Mouse (Mus musculus): Measurements from ENCODE around the gene Kctd7.

Kctd7 gene

DNA sequence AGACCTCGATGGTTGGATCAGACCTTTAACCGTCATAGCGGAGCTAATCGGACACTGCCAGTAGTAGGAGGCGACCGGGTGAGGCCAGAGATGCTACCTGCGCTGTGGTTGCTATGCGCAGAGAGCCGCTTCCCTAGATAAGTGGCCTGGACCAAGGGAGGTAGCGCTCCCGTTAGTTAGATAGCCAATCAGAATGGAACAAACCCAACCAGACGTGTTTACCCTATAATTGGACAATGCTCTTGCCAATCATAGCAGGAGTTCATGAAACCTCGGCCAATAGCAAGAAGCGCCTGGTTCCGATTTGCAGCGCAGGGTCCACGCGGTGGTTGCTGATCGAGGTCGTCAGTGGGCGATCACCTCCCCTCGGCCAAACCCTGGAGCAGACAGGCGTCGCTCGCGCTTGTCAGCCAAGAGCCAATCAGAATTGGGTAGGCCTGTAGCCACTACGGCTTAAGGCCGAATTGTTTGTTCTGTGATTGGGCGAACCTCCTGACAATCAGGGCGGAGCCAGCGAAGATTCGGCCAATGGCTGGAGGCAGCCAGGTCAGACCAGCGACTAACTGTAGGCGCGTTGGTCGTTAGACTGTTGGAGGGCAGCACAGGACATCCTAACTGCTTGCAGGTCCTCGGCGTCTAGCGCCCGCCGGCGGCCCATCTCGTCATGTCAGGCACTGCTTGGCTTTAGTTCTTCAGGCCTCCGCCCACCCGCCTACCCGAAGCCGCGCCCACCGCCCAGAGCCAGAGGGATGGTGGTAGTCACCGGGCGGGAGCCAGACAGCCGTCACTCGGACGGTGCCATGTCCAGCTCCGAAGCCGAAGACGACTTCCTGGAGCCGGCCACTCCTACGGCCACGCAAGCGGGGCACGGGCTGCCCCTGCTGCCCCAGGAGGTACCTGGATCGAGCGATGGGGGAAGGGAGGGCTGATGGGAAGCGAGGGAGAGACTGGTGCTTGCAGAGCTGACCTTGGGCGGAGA is at the start of gene Kctd7:
Gene Kctd7, plus strand, starts transcription at position 528 of the 979 bp plus-strand sequence.
- DNase-seq (ENCODE audit: low read depth, low spot score): peak; percentile 97
- no peaks in the 10 kb centered on the region for H3K27me3 ChIP-seq (ENCODE audit: control insufficient read depth, insufficient read depth, low read length, poor library complexity, severe bottlenecking)
- no peaks in the 10 kb centered on the region; the same call in 1 of the 2 replicates for H3K36me3 ChIP-seq (ENCODE audit: control insufficient read depth, insufficient read depth, low read length, poor library complexity, severe bottlenecking)

- H3K36me3 ChIP-seq (ENCODE audit: control insufficient read depth, insufficient read depth, low read length, poor library complexity, severe bottlenecking): no peaks in the 10 kb centered on the region
- DNase-seq (ENCODE audit: low read depth, low spot score): no peak
- no peaks in the 10 kb centered on the region for H3K27me3 ChIP-seq (ENCODE audit: control insufficient read depth, insufficient read depth, low read length, poor library complexity, severe bottlenecking)
Measured at GRCm38 (mm10) chr5:130096754-130097153, 47.9 kb upstream of the Kctd7 start.

DNA sequence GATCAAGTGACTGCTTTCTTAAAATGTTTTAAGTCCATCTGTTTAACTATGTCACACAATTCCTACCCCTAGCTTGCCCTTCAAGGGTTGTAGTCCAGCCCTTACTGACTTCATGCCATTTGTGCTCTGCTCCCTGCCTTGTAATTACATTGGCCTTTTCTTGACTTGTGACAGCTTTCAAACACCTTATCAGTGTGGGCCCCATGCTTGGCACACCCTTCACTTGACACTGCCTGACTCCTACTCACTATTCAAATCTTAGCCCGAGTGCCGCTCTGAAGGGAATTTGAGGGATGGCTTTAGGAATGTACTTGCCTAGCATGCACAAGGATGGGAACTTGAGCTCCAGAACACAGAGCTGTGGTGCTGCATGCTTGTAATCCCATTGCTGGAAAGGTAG is 46.8 kb upstream of the Kctd7 start:
- no peak for DNase-seq (ENCODE audit: low read depth, low spot score)

GRCm38 (mm10) chr5:130101724-130102123 is 42.9 kb upstream of the Kctd7 start:
- DNase-seq (ENCODE audit: low read depth, low spot score): no peak

More for the DNA sequence above, 46.8 kb upstream of the Kctd7 start:
- Histone ChIP-seq H3K27me3 (ENCODE audit: control insufficient read depth, insufficient read depth, low read length, poor library complexity, severe bottlenecking) (no peaks in the 10 kb centered on the region), H3K36me3 (ENCODE audit: control insufficient read depth, insufficient read depth, low read length, poor library complexity, severe bottlenecking) (no peaks in the 10 kb centered on the region)

DNA sequence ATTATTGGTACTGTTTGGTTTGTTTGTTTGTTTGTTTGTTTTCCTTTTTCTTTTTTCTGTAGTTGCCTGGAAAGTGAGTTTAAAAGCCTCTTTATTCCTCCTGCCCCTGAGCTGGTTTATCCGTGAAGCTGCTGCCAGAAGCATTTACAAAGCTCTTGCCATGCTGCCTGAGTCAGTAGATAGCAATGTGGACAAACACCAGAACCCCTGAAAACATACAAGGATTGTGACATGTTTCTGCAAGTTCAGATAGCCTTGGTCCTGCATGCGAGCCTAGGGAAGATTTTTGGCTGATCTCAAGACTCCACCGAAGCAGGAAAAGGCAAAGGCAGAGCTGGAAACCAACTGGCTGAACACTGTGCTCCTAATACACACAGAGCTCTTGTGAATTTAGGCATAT is 35.3 kb upstream of the Kctd7 start:
- 0 out of 2 replicates have a peak, but pooled peaks cover 3% of the 10 kb centered on the region for H3K36me3 ChIP-seq (ENCODE audit: control insufficient read depth, insufficient read depth, low read length, poor library complexity, severe bottlenecking)
- no peaks in the 10 kb centered on the region for H3K27me3 ChIP-seq (ENCODE audit: control insufficient read depth, insufficient read depth, low read length, poor library complexity, severe bottlenecking)
- no peak for DNase-seq (ENCODE audit: low read depth, low spot score)

More at GRCm38 (mm10) chr5:130101724-130102123, 42.9 kb upstream of the Kctd7 start:
- Histone ChIP-seq H3K36me3 (ENCODE audit: control insufficient read depth, insufficient read depth, low read length, poor library complexity, severe bottlenecking) (0 out of 2 replicates have a peak, but pooled peaks cover 3% of the 10 kb centered on the region), H3K27me3 (ENCODE audit: control insufficient read depth, insufficient read depth, low read length, poor library complexity, severe bottlenecking) (no peaks in the 10 kb centered on the region)

DNA sequence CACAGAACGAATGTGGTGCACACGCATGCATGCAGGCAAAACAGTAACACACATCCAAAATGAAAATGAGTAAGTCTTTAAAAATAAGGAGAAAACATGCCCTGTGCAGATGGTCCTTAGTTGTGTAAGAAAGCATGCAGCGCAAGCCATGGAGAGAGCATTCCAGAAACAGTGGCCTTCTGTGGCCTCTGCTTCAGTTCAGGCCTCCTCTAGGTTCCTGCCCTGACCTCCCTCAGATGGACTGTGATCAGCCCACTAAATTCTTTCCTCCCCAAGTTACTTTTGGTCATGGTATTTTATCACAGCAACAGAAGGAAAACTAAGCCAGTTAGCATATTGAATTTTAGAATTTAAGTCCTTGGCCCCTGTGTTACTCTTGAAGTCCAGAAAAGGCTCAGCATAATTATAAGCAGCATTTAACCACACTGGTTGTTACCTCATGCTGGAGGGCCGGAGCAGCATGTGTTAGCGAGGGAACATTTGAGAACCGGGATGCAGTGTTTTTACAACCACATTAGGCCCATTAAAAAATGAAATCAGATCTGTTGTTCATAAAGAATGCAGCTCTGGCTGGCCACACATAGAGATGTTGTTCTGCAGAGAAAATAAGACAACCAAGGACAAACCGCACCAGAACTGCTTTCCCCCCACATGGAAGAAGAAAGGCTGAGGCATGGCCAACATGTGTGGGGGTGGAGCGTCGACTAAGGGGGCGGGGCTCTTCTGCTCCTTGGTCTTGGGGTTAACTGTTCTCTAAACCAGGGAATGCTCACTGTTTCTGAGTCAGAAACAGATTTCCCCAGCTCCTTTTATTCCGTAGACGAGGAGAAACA is 33.8 kb upstream of the Kctd7 start:
- DNase-seq (ENCODE audit: low read depth, low spot score): no peak
- Histone ChIP-seq H3K27me3 (ENCODE audit: control insufficient read depth, insufficient read depth, low read length, poor library complexity, severe bottlenecking) (no peaks in the 10 kb centered on the region), H3K36me3 (ENCODE audit: control insufficient read depth, insufficient read depth, low read length, poor library complexity, severe bottlenecking) (0 out of 2 replicates have a peak, but pooled peaks cover 3% of the 10 kb centered on the region)

DNA sequence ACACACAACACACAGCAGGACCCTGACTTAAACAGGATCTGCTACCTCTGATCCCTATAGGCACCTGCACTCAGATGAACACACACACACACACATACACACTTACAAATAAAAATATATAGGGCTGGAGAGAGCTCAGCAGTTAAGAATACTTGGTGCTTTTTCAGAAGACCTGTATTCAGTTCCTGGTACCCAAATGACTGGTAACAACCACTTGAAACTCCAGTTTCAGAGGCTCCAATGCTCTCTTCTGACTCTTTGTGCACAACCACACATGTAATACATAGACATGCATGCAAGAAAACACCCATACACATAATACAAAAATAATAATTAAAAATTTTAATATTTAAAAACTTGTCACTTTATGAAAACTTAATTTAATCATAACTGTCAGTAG is 32.0 kb upstream of the Kctd7 start:
- Histone ChIP-seq H3K36me3 (ENCODE audit: control insufficient read depth, insufficient read depth, low read length, poor library complexity, severe bottlenecking) (peaks cover 2% of the 10 kb centered on the region; the same call in 1 of the 2 replicates), H3K27me3 (ENCODE audit: control insufficient read depth, insufficient read depth, low read length, poor library complexity, severe bottlenecking) (no peaks in the 10 kb centered on the region)
- DNase-seq (ENCODE audit: low read depth, low spot score): no peak

GRCm38 (mm10) chr5:130116116-130116515 is 28.5 kb upstream of the Kctd7 start:
- Histone ChIP-seq H3K27me3 (ENCODE audit: control insufficient read depth, insufficient read depth, low read length, poor library complexity, severe bottlenecking) (no peaks in the 10 kb centered on the region), H3K36me3 (ENCODE audit: control insufficient read depth, insufficient read depth, low read length, poor library complexity, severe bottlenecking) (no peaks in the 10 kb centered on the region; the same call in 1 of the 2 replicates)
- no peak for DNase-seq (ENCODE audit: low read depth, low spot score)

DNA sequence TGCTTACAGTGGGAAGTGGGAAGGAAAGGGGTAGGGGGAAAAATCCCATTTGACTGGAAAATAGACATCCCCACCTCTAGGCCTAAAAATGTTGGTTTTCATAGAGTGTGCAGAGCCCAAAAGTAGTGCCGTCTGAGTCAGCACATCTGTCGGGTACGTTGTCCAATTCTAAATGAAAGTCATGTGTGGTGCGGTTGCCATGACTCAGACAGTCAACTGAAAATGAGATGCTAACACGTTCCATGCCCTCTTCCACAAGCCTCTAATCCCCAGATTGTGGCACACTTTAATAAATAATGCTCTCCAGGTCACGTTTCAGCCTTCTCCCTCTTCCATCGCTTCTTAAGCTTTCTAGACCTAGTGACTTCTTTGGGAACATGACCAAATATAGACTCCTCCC is 27.8 kb upstream of the Kctd7 start:
- Histone ChIP-seq H3K36me3 (ENCODE audit: control insufficient read depth, insufficient read depth, low read length, poor library complexity, severe bottlenecking) (no peaks in the 10 kb centered on the region; the same call in 1 of the 2 replicates), H3K27me3 (ENCODE audit: control insufficient read depth, insufficient read depth, low read length, poor library complexity, severe bottlenecking) (no peaks in the 10 kb centered on the region)
- DNase-seq (ENCODE audit: low read depth, low spot score): no peak

GRCm38 (mm10) chr5:130117932-130118331 is 26.7 kb upstream of the Kctd7 start:
- no peak for DNase-seq (ENCODE audit: low read depth, low spot score)
- Histone ChIP-seq H3K27me3 (ENCODE audit: control insufficient read depth, insufficient read depth, low read length, poor library complexity, severe bottlenecking) (no peaks in the 10 kb centered on the region), H3K36me3 (ENCODE audit: control insufficient read depth, insufficient read depth, low read length, poor library complexity, severe bottlenecking) (no peaks in the 10 kb centered on the region; the same call in 1 of the 2 replicates)

- Histone ChIP-seq H3K36me3 (ENCODE audit: control insufficient read depth, insufficient read depth, low read length, poor library complexity, severe bottlenecking) (peaks cover 4% of the 10 kb centered on the region; the same call in 1 of the 2 replicates), H3K27me3 (ENCODE audit: control insufficient read depth, insufficient read depth, low read length, poor library complexity, severe bottlenecking) (no peaks in the 10 kb centered on the region; the same call in 1 of the 2 replicates)
- no peak for DNase-seq (ENCODE audit: low read depth, low spot score)
Measured at GRCm38 (mm10) chr5:130119236-130119635, 25.4 kb upstream of the Kctd7 start.

GRCm38 (mm10) chr5:130120070-130120736 is 24.5 kb upstream of the Kctd7 start:
- H3K27me3 ChIP-seq (ENCODE audit: control insufficient read depth, insufficient read depth, low read length, poor library complexity, severe bottlenecking): no peaks in the 10 kb centered on the region; the same call in 1 of the 2 replicates
- no peak for DNase-seq (ENCODE audit: low read depth, low spot score)
- H3K36me3 ChIP-seq (ENCODE audit: control insufficient read depth, insufficient read depth, low read length, poor library complexity, severe bottlenecking): peaks cover 4% of the 10 kb centered on the region; the same call in 1 of the 2 replicates

GRCm38 (mm10) chr5:130120904-130121303 is 23.8 kb upstream of the Kctd7 start:
- DNase-seq (ENCODE audit: low read depth, low spot score): no peak
- H3K27me3 ChIP-seq (ENCODE audit: control insufficient read depth, insufficient read depth, low read length, poor library complexity, severe bottlenecking): no peaks in the 10 kb centered on the region; the same call in 1 of the 2 replicates
- H3K36me3 ChIP-seq (ENCODE audit: control insufficient read depth, insufficient read depth, low read length, poor library complexity, severe bottlenecking): peaks cover 4% of the 10 kb centered on the region; the same call in 1 of the 2 replicates

- H3K36me3 ChIP-seq (ENCODE audit: control insufficient read depth, insufficient read depth, low read length, poor library complexity, severe bottlenecking): peaks cover 4% of the 10 kb centered on the region; the same call in 1 of the 2 replicates
- DNase-seq (ENCODE audit: low read depth, low spot score): peak; percentile 28
- no peaks in the 10 kb centered on the region; the same call in 1 of the 2 replicates for H3K27me3 ChIP-seq (ENCODE audit: control insufficient read depth, insufficient read depth, low read length, poor library complexity, severe bottlenecking)
Measured at GRCm38 (mm10) chr5:130122355-130122754, 22.3 kb upstream of the Kctd7 start.
